Mouse (Mus musculus): ENCODE measurements at regions not wholly inside any gene's neighbourhood (a gene's known extent, or its start where the extent isn't known, plus 50 kb on each side); places are given as distances from the start of the nearest gene placed in this dataset.

GRCm38 (mm10) chr15:3755636-3756035, 172.3 kb upstream of the Ghr start:
- TF ChIP-seq POLR2AphosphoS2 (IDR thresholded peaks at IDR 0.05; ENCODE audit: insufficient read length, low read depth) (no peak), POLR2A (IDR thresholded peaks at IDR 0.05; ENCODE audit: insufficient read length, low read depth) (no peak), CEBPB (IDR thresholded peaks at IDR 0.05; ENCODE audit: insufficient read depth, poor library complexity, severe bottlenecking) (no peak), MYOG (IDR thresholded peaks at IDR 0.05; ENCODE audit: control insufficient read depth in 1 of 3, insufficient read depth in 1 of 3, insufficient read length in 2 of 3, low read depth in 2 of 3) (no peak), E2F4 (IDR thresholded peaks at IDR 0.05; ENCODE audit: insufficient read depth) (no peak), TCF12 (IDR thresholded peaks at IDR 0.05; ENCODE audit: insufficient read depth, poor library complexity, severe bottlenecking) (no peak), MAX (IDR thresholded peaks at IDR 0.05; ENCODE audit: low read depth) (no peak), MYOD1 (IDR thresholded peaks at IDR 0.05; ENCODE audit: control insufficient read depth in 1 of 3, insufficient read length in 2 of 3, low read depth in 2 of 3) (no peak), USF1 (IDR thresholded peaks at IDR 0.05; ENCODE audit: low read depth) (no peak), TCF3 (IDR thresholded peaks at IDR 0.05; ENCODE audit: insufficient read length, low read depth) (no peak), REST (IDR thresholded peaks at IDR 0.05; ENCODE audit: insufficient read depth, insufficient read length) (no peak), SRF (IDR thresholded peaks at IDR 0.05; ENCODE audit: control insufficient read depth, insufficient read length, low read depth) (no peak)
